Mouse (Mus musculus) adrenal gland, postnatal 10 days (tissue): ENCODE results near the gene Ppig. TPM values are rescaled to one million over a fixed set of nuclear protein-coding genes. Genes with fewer than 3 reads are reported as not detected.

ENCODE experiments used
- DNase-seq: peaks from one replicate; pipeline ENCODE4 v3.0.0; 2021; ENCODE audit warnings: mixed read lengths
- total RNA-seq, 2 experiments: library from RNA; stranded (reverse); gene quantifications; 2 replicates each; pipeline ENCODE4 v1.2.3; 2021

The Ppig gene
- total RNA-seq, 2 experiments from 2014 or later, result 68.5 to 72.8 TPM

DNA sequence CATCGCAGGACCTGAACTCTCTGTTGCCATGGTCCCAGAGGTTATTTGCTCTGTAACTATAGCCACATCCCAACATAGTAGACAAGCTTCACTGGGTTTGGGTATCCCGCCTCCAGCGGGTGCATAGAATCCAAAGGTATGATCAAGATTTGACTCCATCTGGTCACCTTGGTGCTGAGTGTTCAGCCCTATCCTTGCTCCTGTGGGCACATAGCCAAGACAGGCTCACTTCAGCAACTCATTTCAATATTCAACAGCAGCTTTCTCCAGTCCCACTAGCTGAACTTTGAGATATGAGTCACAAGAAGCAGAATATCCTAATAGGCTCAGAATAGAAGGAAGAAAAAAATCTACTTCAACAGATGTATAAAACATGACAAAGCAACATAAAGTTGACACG is 41.0 kb downstream of the Ppig start:
- DNase-seq, result no peak

DNA sequence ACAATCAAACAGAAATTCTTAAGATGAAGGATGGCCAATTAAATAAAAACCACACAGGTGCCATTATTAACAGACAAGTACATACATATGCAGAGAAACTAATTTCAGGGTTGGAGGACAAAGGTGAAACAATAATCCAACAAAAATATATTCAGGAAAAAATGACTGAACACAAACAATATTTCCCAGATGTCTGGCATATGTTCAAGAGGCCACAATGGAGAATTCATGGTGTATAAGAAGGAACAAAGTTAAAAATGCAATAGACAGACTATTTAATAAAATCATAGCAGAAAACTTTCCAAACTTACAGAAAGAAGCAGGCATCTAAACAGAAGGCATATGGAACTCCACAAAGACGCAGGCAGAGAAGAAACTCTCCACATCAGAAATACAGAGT is 42.4 kb downstream of the Ppig start:
- DNase-seq, result no peak

DNA sequence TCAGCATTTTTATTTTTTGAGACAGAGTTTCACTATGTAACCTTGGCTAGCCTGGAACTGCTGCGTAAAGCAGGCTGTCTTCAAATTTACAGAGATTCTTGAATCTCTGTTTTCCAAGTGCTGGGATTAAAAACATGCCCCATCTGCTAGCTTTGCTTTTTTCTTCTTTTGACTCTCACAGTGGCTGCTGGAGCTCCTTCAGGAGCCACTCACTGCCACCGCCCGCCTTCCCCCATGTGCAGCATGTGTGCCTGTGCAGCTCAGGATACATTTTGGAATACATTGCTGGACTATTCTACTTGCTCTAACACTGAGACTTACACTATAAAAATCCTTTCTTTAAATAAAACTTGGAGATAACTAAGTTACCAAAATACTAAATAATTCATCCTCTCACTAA is 51.0 kb downstream of the Ppig start:
- no peak for DNase-seq

DNA sequence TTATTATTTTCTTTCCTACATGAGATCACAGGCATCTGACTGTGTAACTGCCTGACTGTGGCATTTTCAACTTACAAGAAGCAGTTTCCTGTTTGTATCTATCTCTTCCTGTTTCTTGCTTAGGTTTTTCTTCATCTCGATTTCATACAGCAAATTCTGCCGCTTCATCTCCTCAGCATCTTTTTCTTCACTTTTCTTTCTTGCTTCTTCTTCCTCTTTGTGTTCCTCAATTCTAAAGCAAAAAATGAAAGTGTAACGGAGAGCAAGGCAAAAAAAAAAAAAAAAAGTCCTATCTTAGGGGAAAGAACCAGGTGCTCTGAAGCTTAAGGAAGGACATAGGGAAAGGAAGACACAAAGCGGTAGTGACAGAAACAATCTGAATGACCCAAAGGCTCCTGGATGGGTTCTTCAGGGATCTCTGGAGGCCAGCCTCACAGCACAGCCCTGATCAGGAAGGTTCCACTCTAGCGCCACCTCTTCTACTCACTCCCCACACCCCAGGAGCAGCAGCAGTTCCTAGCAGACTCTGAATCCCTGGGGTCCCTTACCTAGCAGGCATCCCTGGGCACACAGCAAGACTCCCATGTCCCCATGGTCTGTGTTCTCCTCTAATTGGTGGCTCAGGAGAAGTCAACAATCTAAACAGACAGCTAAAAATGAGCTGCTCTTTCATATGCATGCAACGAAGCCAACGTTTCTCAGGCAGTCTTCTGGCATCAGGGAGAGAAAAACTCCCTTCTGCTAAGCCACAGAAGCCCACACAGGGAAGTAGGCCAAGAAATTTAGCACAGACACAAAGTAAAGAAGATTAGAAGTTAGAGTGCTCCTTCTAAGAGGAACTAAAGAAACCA is 55.9 kb downstream of the Ppig start:
- no peak for DNase-seq

DNA sequence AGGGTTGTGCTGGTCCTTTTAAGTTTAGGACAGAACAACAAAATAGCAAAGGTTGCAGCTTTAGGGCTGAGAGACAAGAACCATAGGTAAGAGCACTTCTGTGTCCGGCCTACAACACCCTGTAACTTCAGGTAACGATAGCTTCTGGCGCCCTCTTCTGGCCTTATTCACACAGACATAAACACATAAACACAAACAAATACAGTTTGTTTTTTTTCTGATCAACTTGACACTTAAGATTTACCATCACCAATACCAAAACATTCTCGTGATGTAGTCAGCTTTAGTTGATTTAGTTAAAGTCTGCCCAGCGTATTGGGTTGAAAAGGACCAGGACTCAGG is 56.5 kb downstream of the Ppig start:
- peak; percentile 36 for DNase-seq

DNA sequence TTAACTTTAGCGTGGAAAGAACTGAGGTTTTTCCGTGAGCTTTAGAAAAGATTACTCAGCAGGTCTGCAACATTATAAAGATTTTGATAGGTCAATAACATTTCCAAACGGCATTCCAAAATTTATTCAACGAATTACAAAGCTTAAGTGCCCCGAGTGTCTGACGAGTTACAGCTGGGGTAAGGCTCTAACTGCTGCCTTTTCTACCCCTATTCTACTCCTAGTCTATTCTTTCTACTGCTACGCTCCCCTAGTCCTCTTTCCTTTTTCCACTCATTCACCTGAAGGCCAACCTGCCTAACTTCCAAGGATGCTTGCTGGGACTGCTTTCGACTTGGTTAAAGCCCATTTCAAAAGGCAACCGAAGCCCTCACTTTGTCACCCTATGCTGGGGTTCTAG is 66.6 kb downstream of the Ppig start:
- no peak for DNase-seq

DNA sequence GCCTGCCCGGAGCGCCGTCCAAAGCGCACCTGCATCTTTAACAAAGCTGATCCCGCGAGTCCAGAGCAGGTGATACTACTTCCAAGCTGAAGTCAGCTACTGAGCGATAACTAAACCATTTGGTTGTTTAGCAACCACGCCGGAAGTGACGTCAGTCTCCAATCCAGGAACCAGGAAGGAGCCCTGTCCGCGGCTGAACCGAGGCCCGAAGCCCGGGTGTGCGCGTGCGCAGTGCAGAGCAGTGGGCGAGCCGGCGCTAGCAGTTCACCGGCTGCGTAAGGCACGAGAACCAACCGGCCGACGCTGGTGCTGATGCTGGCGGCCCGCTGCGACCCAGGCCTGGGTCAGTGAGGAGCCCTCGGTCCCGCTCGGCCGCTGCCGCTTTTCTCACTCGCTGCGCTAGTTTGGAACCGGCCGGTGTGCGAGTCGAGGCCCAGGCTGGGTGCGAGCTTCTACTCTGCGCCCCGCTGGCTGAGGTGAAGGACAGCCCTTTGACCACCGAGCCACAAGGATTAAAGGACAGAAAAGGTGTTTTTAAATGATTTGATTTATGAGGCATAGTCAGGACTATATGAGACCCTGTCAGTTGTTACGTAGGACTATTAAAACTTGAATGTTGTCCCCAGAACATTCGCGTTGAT is 67.2 kb downstream of the Ppig start, which contains the start of the genes Ccdc173 and Phospho2:
Gene Ccdc173 (minus strand): TSS at position 147 of the 641 bp plus-strand sequence.
Gene Phospho2 (plus strand): TSS at position 195 of the 641 bp plus-strand sequence.
- DNase-seq, result peak; percentile 99

DNA sequence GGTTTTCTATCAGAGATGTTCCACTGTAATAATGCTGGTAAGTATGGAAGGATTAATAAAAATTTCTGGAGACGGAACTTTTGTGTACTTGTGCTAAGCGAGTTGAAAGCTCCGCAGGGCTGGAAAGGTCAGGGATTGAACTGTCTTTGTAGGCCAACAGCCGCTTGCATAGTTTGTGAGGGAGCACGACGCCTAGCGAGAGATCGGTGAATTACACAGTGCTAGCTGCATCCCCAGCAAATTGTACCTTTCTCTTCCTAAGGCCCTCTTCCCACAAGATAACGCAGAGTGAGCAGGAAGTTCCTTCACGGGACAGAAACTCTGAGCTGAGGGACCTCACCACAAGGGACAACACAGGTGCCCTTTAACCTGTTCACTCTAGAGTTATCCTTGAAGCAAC is 67.9 kb downstream of the Ppig start:
- peak; percentile 90 for DNase-seq

DNA sequence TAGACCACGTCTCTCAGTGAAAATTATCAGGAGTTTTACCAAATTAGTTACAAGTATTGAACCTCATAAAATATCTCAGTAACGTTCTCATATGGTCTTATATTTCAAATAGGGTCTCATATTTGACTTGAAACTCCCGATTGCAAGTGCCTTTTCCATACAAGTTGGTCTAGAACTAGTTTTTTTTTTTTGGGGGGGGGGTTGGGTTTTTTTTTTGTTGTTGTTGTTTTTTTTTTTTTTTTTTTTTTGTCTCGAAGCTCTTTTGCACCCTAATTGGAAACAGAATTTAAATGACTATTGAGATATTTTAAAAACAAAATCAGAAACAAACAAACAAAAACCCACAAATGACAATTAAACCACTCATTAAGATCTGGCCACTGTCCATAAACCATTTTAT is 68.4 kb downstream of the Ppig start:
- no peak for DNase-seq

DNA sequence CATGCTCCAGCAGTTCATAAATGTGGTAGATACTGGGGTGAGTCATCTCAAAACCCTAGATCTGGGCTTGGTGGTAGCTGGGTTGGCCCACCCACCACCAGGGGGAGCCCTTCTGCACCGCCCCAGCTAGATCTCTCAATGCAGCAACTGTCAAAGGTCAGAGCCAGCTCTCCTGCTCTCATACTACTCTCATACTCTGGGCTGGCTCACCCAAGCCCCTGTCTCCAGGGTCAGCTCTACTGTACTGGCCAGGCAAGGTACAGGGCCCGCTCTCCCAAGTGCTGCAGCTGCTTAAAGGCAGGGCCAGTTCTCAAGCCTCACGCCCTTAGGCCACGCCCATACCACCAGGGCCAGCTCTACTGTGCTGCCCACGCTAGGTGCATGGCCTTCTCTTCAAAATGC is 80.6 kb downstream of the Ppig start:
- DNase-seq, result peak; percentile 91

Other genes starting within 250 kb of the Ppig start
- 1 to 10 TPM in 1 of 2 experiments, under 1 TPM in 1; 0.75 to 1.1 TPM for gene Lrp2, start 136.5 kb upstream of the Ppig start, total RNA-seq
- gene Bbs5, start 75.4 kb upstream of the Ppig start, total RNA-seq, result 1 to 10 TPM; 7.4 to 7.7 TPM
- 10 to 100 TPM; 14.7 to 51.9 TPM for gene Klhl41, start 52.4 kb upstream of the Ppig start, total RNA-seq
- gene Fastkd1, start 9.0 kb upstream of the Ppig start, total RNA-seq, result 10 to 100 TPM; 29.5 to 38.9 TPM
- gene Ccdc173, start 67.0 kb downstream of the Ppig start, total RNA-seq, result 1 to 10 TPM; 1.3 to 1.9 TPM
- 10 to 100 TPM; 15.8 to 18.1 TPM for gene Phospho2, start 67.1 kb downstream of the Ppig start, total RNA-seq
- gene Klhl23, start 99.4 kb downstream of the Ppig start, total RNA-seq, result 10 to 100 TPM; 10.1 to 15.3 TPM
- 100 to 1,000 TPM; 151 to 160 TPM for gene Ssb, start 139.0 kb downstream of the Ppig start, total RNA-seq
- 10 to 100 TPM; 22.6 to 28.9 TPM for gene Mettl5, start 163.1 kb downstream of the Ppig start, total RNA-seq
- gene Ubr3, start 174.7 kb downstream of the Ppig start, total RNA-seq, result 10 to 100 TPM; 67.0 to 84.1 TPM